Mouse (Mus musculus) cerebellum, adult (tissue): ENCODE results near the gene Gse1.

Experiments used
- ATAC-seq: cut with Nextera tagmentation; 2 replicates; pipeline ENCODE4 v1.9.2; 2017; ENCODE audit warnings: mild to moderate bottlenecking, moderate library complexity, mixed read lengths; ENCODE audit not compliant: insufficient number of reproducible peaks, low FRiP score, low TSS enrichment

The Gse1 gene

GRCm38 (mm10) chr8:120433143-120433542, 204.9 kb downstream of the Gse1 start:
- ATAC-seq, result no peak

- ATAC-seq, result no peak
Observed at GRCm38 (mm10) chr8:120433734-120434133, 205.5 kb downstream of the Gse1 start.

- ATAC-seq, result no peak
Observed at GRCm38 (mm10) chr8:120435781-120436180, 207.5 kb downstream of the Gse1 start.

- ATAC-seq, result no peak
Observed at GRCm38 (mm10) chr8:120436491-120437030, 208.3 kb downstream of the Gse1 start.

GRCm38 (mm10) chr8:120437207-120437606, 209.0 kb downstream of the Gse1 start:
- ATAC-seq, result no peak

- peak; percentile 81 for ATAC-seq
Observed at GRCm38 (mm10) chr8:120437666-120438395, 209.6 kb downstream of the Gse1 start.

- ATAC-seq, result no peak
Observed at GRCm38 (mm10) chr8:120439309-120439708, 211.1 kb downstream of the Gse1 start.

GRCm38 (mm10) chr8:120440739-120441138, 212.5 kb downstream of the Gse1 start:
- no peak for ATAC-seq

GRCm38 (mm10) chr8:120441637-120442036, 213.4 kb downstream of the Gse1 start:
- ATAC-seq, result no peak

- no peak for ATAC-seq
Observed at GRCm38 (mm10) chr8:120442306-120443003, 214.2 kb downstream of the Gse1 start.

- ATAC-seq, result no peak
Observed at GRCm38 (mm10) chr8:120445249-120445648, 217.0 kb downstream of the Gse1 start.

- no peak for ATAC-seq
Observed at GRCm38 (mm10) chr8:120448131-120448530, 219.9 kb downstream of the Gse1 start.

GRCm38 (mm10) chr8:120449139-120449538, 220.9 kb downstream of the Gse1 start:
- no peak for ATAC-seq

- no peak for ATAC-seq
Observed at GRCm38 (mm10) chr8:120449608-120450031, 221.4 kb downstream of the Gse1 start.

GRCm38 (mm10) chr8:120452111-120452510, 223.9 kb downstream of the Gse1 start:
- no peak for ATAC-seq

- no peak for ATAC-seq
Observed at GRCm38 (mm10) chr8:120454404-120454803, 226.1 kb downstream of the Gse1 start.

- ATAC-seq, result no peak
Observed at GRCm38 (mm10) chr8:120460375-120460774, 232.1 kb downstream of the Gse1 start.

- no peak for ATAC-seq
Observed at GRCm38 (mm10) chr8:120462119-120462551, 233.9 kb downstream of the Gse1 start.

- no peak for ATAC-seq
Observed at GRCm38 (mm10) chr8:120462611-120463010, 234.4 kb downstream of the Gse1 start.

GRCm38 (mm10) chr8:120463918-120464584, 235.8 kb downstream of the Gse1 start:
- no peak for ATAC-seq

GRCm38 (mm10) chr8:120464585-120464937, 236.3 kb downstream of the Gse1 start:
- no peak for ATAC-seq
